Mouse (Mus musculus): ENCODE data around the gene Timm8a1.

Timm8a1 gene

DNA sequence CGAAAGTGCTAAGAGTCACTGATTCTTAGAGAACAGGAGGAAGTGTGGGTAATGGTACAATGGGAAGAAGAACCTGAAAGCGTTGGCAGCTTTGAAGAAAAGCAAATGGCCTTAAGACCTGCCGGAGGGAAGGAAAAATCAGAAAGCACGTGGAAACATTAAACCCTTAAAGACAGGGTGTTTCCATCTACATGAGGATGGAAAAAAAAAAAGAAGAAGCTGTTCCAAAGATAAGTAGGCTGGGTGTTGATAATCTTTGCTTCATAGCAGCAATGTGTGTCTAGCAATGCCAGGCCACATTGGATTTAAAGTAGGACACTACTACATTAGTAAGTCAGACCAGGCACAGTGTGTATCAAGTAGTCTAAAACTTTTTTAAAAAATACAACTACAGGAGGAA is 16.4 kb downstream of the Timm8a1 start:
- DNase-seq (ENCODE audit: low read depth, low spot score) = no peak

DNA sequence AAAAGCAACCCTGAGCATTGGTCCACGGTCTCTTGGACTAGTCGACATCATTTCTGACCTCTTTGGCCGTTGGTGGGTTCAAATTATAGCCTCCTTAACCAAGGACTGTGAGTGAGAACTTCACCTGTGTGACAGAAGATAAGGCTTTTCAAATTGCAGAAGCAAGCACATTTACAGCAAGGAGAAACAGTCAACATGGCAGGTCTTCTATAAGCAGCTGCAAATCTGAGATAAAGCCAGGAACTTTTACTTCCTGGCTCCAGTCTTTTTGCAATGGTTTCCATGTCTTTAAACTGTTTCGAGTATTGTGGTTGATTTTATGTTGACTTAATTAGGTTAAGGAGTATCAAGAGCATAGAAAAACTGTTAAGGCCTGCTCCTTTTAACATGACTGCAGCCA is 17.9 kb downstream of the Timm8a1 start:
- no peak for DNase-seq (ENCODE audit: low read depth, low spot score)

DNA sequence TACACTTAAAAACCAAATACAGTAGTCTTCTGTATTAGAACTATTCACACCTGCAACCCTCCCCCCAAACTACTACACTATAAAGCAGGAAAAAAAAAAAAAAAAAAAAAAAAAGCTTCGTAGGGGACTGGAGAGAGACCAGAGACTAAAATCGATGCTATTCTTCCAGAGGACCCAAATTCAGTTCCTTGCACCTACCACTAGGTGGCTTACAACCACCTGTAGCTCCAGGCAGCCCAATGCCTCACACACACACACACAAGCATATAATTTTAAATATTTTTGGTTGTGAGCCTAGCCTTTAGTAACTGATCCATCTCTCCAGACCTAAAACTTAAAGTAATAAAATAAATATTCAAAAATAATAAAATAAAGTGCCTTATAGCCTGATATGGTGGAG is 32.2 kb downstream of the Timm8a1 start:
- no peak for DNase-seq (ENCODE audit: low read depth, low spot score)

DNA sequence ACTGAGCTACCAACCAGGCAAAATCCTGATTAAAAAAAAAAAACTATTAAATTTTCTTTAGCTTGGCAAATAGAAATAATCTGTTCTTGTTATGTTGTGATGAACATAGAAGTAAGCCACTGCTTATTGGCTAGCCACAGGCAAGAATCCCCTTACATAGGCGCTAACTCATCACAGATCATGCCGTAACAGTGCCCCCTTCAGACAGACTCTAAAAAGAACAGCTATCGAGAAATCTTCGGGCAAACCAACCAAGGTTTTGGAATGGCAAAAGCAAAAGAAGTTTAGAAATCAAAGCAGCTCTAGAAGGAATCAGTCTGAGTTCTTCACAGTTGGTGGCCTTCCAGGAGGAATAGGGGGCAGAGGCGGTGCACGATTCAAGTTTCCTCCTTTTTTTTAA is 33.7 kb downstream of the Timm8a1 start:
- no peak for DNase-seq (ENCODE audit: low read depth, low spot score)

- DNase-seq (ENCODE audit: low read depth, low spot score) = no peak
These were observed 41.0 kb downstream of the Timm8a1 start for GRCm38 (mm10) chrX:134500651-134501050.

Measured in WW6 (cell line).